Mouse (Mus musculus) G1E (cell line): ENCODE results near the gene Cklf.

Source experiments
- CTCF ChIP-seq: IDR thresholded peaks from 2 replicates; pipeline ENCODE4 v1.5.1; 2012; ENCODE audit warnings: low read depth, low read length, inconsistent platforms, mixed read lengths
- GATA1 ChIP-seq: IDR thresholded peaks from 2 replicates; pipeline ENCODE4 v1.6.1; 2012; ENCODE audit warnings: borderline replicate concordance, low read length, inconsistent platforms, mixed read lengths

- no peak for TF ChIP-seq CTCF
- TF ChIP-seq GATA1, result no peak
These were observed 17.7 kb downstream of the Cklf start for GRCm38 (mm10) chr8:104268368-104268767.
